Mouse (Mus musculus) forebrain, embryonic 10.5 days (tissue): Measurements from ENCODE around the gene Galntl6. TPM values are rescaled to one million over a fixed set of nuclear protein-coding genes. Genes with fewer than 3 reads are reported as not detected.
A peak's percentile ranks its signal among the peaks of the same experiment; 100 is the strongest.

Experiments
- DNase-seq: peaks from one replicate; pipeline ENCODE4 v3.0.0-alpha.2; 2017; ENCODE audit warnings: low spot score; ENCODE audit errors: extremely low spot score
- H3K27ac ChIP-seq: fragments of 300-500 bp; sonication (generic); 2 replicates; pipeline ENCODE4 v1.5.1; 2016; ENCODE audit warnings: mild to moderate bottlenecking
- H3K27me3 ChIP-seq: fragments of 300-500 bp; sonication (generic); 2 replicates; pipeline ENCODE4 v1.6.1; 2016; ENCODE audit warnings: mild to moderate bottlenecking; ENCODE audit not compliant: poor library complexity, severe bottlenecking
- H3K36me3 ChIP-seq: fragments of 300-500 bp; sonication (generic); replicated peaks from 2 replicates; pipeline ENCODE4 v1.6.1; 2016; ENCODE audit warnings: mild to moderate bottlenecking, moderate library complexity
- H3K4me1 ChIP-seq: fragments of 300-500 bp; sonication (generic); 2 replicates; pipeline ENCODE4 v1.6.1; 2016
- H3K4me3 ChIP-seq: fragments of 300-500 bp; sonication (generic); 2 replicates; pipeline ENCODE4 v1.5.1; 2016; ENCODE audit warnings: mild to moderate bottlenecking, moderate library complexity
- H3K9me3 ChIP-seq: fragments of 300-500 bp; sonication (generic); 2 replicates; pipeline ENCODE4 v1.6.1; 2016; ENCODE audit warnings: mild to moderate bottlenecking, moderate library complexity
- WGBS: fragments of 180-500 bp; shearing (Covaris S2); methylation state at CpG from one replicate; pipeline ENCODE4 v1.1.7; 2016; 5-methylcytosine and 5-hydroxymethylcytosine counted together
- polyA plus RNA-seq: library from polyadenylated mRNA; unstranded; fragments of >200 nt; fragmentation: Nextera tagmentation; extraction: Ambion mirVana; gene quantifications from 2 replicates; pipeline ENCODE4 v1.2.1, GENCODE M21; 2016

Galntl6 gene
- polyA plus RNA-seq, 1 experiment from 2014 or later, result 0.07 TPM

DNA sequence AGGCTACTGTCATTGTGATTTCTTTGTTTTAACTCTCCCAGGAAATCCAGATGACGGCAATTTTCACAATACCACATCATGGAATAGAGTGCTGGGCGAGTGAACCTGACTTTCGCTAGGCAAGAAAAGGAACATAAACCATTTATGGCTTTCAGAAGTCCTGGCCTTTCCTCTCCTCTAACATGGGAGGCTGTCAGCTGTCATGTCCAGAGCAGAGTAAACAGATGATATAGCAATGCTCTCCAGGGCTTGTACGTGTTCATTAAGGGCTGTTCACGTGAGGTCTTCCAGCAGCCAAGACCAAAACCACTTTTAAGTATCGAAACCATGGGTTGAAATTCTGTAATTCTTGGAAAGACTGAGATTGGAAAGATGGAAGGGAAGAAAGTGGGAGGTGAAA lies 989.3 kb downstream of the Galntl6 start:
- Histone ChIP-seq H3K27ac (0 out of 2 replicates have a peak overlapping the region, but pooled peaks have one; percentile 4), H3K4me3 (no peak overlapping the region), H3K9me3 (no peaks in the 10 kb centered on the region), H3K36me3 (no peaks in the 10 kb centered on the region), H3K4me1 (peaks cover 39% of the 10 kb centered on the region), H3K27me3 (no peaks in the 10 kb centered on the region)
- no peak for DNase-seq
- 78% methylated on average over 6 of the region's 6 CpGs for WGBS

DNA sequence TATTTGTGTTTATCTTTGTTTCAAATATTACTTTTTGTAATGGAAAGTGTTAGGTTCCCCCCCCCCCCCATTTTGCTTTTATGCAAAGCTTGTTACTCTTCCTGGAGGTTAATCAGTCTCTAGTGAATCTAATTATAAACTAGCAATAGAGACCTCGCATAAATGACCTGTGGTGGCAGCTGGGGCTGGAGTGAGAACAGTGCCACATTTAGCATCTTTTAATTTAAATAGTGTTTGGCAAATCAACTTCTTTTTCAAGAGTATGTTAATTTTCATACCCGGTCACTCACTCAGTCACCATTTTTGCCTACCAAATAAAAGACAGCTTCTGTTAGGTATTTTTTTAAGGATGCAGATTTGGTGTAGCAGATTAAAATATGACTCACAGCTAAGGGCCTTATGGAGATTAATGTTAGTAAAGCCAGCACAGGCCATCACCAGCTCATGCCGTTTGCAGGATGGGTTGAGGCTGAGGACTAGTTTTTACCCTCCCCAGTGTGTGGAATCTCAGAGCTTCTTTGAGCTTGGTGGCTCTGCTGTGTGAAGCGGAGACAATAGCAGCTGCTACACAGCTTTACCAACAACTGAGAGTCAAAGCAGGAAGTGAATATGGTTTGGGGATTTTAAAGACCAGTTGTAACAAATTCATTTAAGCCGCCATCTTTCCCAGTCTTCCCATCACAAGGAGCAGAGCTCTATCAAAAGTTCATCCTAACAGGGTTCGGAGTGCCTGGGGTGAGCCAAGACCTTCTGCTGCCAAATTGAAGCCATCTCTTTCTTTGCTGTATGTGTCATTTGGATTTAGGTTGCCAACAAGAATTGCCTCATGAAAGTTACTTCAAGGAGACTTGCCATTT lies 990.0 kb downstream of the Galntl6 start:
- 72% methylated on average over 6 of the region's 6 CpGs for WGBS
- H3K4me3 ChIP-seq, result no peak overlapping the region
- no peaks in the 10 kb centered on the region for H3K9me3 ChIP-seq
- peaks cover 39% of the 10 kb centered on the region for H3K4me1 ChIP-seq
- H3K36me3 ChIP-seq, result no peaks in the 10 kb centered on the region
- peak overlapping the region; percentile 36; the same call in 1 of the 2 replicates for H3K27ac ChIP-seq
- no peak for DNase-seq
- H3K27me3 ChIP-seq, result no peaks in the 10 kb centered on the region

DNA sequence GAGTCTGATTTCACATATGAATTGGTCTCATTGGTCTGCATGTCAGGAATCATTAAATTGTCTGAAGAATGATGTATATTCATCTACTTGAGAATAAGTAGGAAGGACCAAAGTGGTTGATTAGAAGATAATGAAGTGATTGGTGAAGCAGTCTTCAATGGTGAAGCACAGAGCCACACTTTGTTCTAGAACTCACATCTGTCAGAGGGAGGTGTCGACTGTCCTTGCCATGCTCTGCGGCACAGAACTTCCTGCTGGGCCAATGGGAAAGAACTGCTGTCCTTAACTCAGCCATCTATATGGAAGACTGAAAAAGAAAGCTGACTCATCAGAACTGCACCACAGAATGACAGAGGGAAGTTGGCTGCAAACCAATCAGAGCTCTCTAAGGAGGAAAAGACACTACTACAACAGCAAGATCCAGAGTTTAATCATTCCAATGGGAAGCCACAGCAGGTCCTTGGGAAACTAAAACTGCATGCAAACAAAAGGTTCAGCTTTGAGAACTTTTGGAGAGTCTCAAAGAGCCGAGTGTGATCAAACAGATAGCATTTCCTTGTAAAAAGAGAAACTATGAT lies 992.0 kb downstream of the Galntl6 start:
- no peaks in the 10 kb centered on the region for H3K36me3 ChIP-seq
- 87% methylated on average over 3 of the region's 3 CpGs for WGBS

DNA sequence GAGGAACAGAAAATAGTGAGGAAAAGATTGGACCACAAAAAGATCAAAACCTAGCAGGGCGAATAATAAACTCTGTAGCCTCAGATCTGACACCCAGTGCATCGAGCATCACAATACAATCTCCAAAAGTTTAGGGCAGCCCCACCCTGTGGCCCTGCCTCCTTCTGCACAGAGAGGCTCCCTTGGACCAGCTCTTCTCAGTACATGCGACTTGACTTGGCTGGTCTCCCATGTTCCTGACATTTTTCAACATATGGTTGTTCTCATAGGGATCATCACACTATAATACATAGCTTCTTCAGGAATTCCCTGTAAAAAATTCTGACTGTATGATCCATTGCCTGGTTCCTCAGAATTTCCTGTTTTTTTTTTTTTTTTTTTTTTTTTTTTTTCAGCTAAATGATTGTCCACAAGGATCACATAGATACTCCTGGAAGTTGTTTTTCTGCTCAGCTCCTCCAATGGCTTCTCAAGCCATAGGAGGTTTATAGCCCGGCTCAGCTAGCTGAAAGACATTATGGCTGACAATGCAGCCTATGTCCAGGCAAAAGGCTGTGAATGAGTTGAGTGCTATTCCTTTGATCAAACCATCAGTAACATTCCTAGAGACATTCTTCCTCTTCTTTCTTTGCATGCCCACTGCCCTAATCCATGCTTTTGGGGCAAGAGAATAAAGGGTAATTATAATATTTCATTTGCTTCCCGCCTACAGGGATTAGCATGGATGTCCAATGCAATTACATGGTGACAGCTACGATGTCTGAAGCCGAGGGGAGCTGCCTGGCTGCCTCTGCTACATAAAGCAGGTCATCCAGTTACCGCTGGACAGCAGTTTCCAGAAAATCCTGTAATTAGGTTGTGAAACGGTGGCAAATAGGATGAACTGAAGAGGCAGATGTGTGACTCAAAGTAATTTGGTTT lies 993.5 kb downstream of the Galntl6 start:
- Histone ChIP-seq H3K4me1 (peaks cover 39% of the 10 kb centered on the region), H3K4me3 (no peak overlapping the region), H3K36me3 (no peaks in the 10 kb centered on the region), H3K9me3 (no peaks in the 10 kb centered on the region), H3K27ac (peak overlapping the region; percentile 35; the same call in 1 of the 2 replicates), H3K27me3 (no peaks in the 10 kb centered on the region)
- 36% methylated on average over 9 of the region's 9 CpGs for WGBS
- DNase-seq, result no peak

More for the DNA sequence above, 992.0 kb downstream of the Galntl6 start:
- H3K27me3 ChIP-seq, result no peaks in the 10 kb centered on the region
- H3K27ac ChIP-seq, result no peak overlapping the region
- DNase-seq, result no peak
- H3K4me3 ChIP-seq, result no peak overlapping the region
- H3K9me3 ChIP-seq, result no peaks in the 10 kb centered on the region
- peaks cover 39% of the 10 kb centered on the region for H3K4me1 ChIP-seq

DNA sequence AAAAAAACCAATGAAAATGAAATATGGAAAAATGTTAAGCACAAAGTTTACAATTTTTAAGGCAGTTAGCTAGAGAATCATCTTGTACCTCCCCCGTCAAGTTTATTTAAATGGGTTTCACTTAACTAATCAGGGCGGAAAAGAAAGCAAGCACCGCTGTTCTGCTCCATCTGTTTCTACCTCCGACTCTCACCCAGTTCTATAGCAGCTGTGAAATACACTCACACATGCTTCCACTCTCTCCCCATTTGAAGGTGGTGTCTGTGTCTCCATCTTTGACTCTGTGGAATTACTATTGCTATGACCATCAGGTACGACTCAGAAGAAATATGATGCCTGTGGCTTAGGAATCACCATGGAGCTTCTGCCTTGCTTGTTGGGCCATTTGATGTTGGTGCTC lies 1019.1 kb downstream of the Galntl6 start:
- WGBS, result 93% methylated on average over 5 of the region's 5 CpGs
- Histone ChIP-seq H3K4me3 (no peak overlapping the region), H3K27ac (no peak overlapping the region), H3K4me1 (no peaks in the 10 kb centered on the region), H3K27me3 (no peaks in the 10 kb centered on the region), H3K9me3 (no peaks in the 10 kb centered on the region), H3K36me3 (no peaks in the 10 kb centered on the region)
- no peak for DNase-seq

DNA sequence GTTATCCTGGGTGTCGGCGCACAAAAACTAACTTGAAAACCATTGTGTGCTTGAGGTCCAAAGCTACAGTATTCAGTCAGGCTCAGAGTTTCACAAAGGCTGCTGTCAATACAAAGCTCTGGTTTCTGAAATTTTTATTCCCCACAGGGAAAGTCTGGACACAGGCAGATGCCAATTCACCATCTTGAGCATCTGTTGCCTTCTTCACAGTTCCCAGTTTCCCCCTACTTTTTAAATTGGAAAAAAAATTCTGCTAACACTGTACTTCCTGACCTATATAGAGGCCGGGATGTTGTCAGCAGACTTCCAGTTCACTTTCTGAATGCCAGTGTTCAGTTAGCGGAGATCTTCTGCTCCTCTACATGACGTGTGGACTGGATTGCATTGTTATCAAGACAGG lies 1020.3 kb downstream of the Galntl6 start:
- H3K4me3 ChIP-seq, result no peak overlapping the region
- H3K4me1 ChIP-seq, result no peaks in the 10 kb centered on the region
- no peaks in the 10 kb centered on the region for H3K9me3 ChIP-seq
- WGBS, result 86% methylated on average over 5 of the region's 5 CpGs
- H3K27ac ChIP-seq, result no peak overlapping the region
- no peak for DNase-seq
- H3K27me3 ChIP-seq, result no peaks in the 10 kb centered on the region
- H3K36me3 ChIP-seq, result no peaks in the 10 kb centered on the region

DNA sequence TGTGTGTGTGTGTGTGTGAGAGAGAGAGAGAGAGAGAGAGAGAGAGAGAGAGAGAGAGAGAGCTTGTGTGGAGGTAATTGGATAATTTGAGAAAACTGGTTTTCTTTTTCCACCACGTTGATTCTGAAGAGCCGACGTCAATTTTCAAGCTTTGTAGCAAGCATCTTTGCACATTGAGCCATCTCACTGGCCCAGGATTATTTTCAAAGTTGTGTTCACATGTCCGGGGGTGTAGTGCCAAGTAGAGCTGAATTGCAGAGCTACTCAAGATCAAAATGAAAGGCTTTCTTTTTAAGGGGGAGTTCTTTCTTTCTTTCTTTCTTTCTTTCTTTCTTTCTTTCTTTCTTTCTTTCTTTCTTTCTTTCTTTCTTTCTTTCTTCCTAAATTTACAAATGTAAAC lies 1022.3 kb downstream of the Galntl6 start:
- 77% methylated on average over 4 of the region's 4 CpGs for WGBS
- DNase-seq, result no peak
- H3K9me3 ChIP-seq, result no peaks in the 10 kb centered on the region
- H3K27me3 ChIP-seq, result no peaks in the 10 kb centered on the region
- no peak overlapping the region for H3K4me3 ChIP-seq
- no peak overlapping the region for H3K27ac ChIP-seq
- H3K36me3 ChIP-seq, result no peaks in the 10 kb centered on the region
- no peaks in the 10 kb centered on the region for H3K4me1 ChIP-seq

DNA sequence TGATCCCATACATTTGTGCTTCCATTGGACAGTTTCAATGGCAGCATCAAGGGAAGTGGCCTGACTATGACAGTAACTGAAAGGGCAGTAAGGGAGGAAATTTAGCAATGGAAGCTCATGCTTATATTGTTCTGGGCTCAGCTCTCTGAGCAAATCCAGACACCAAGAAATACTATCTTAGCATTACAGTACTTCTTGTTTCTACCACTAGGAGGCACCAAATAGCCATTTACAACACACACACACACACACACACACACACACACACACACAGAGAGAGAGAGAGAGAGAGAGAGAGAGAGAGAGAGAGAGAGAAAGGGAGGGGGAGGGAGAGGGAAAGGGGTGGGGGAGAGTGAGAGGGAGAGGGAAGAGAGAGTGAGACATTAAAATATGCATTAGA lies 1023.6 kb downstream of the Galntl6 start:
- DNase-seq, result no peak
- H3K36me3 ChIP-seq, result no peaks in the 10 kb centered on the region
- H3K27me3 ChIP-seq, result no peaks in the 10 kb centered on the region
- H3K4me1 ChIP-seq, result no peaks in the 10 kb centered on the region
- H3K9me3 ChIP-seq, result no peaks in the 10 kb centered on the region
- H3K4me3 ChIP-seq, result no peak overlapping the region
- no peak overlapping the region for H3K27ac ChIP-seq

DNA sequence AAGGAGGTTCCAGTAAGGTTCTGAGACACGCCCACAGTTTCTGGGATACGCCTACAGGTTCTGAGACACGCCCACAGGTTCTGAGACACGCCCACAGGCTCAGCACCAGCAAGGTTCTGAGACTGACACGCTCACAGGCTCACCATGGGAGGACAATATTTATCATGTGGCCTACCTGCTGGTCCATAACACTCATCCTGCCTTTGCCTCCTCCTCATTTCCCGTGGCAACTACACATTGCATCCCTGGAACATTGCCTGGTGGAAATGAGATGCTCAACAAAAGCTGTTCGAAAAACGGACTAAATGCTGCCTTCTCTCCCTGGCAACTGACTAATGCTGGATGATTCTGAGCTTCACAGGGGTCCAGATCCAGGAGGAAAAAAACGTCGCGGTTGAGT lies 1033.0 kb downstream of the Galntl6 start:
- Histone ChIP-seq H3K27ac (no peak overlapping the region), H3K9me3 (no peaks in the 10 kb centered on the region), H3K4me1 (no peaks in the 10 kb centered on the region), H3K36me3 (no peaks in the 10 kb centered on the region), H3K4me3 (no peak overlapping the region), H3K27me3 (no peaks in the 10 kb centered on the region)
- 62% methylated on average over 11 of the region's 11 CpGs for WGBS
- DNase-seq, result no peak

DNA sequence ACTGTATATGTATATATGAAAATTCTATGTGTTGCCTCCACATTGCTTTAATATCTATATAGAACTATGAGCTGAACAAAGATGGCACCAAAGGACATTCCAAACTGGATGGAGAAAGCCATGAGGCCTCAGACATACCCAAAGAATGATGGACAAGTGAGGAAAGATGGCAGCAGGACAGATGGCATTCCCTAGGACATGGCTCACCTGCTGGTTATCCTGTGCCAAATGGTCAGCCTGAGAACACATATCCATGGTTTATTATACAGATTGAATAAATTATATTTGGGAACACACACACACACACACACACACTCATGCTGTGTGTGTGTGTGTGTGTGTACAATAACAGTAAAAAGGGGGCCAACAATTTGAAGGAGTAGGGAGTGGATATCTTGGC lies 1063.4 kb downstream of the Galntl6 start:
- DNase-seq, result no peak
- Histone ChIP-seq H3K4me1 (peaks cover 4% of the 10 kb centered on the region; the same call in 1 of the 2 replicates), H3K4me3 (no peak overlapping the region), H3K9me3 (no peaks in the 10 kb centered on the region), H3K36me3 (no peaks in the 10 kb centered on the region), H3K27ac (no peak overlapping the region), H3K27me3 (no peaks in the 10 kb centered on the region)

DNA sequence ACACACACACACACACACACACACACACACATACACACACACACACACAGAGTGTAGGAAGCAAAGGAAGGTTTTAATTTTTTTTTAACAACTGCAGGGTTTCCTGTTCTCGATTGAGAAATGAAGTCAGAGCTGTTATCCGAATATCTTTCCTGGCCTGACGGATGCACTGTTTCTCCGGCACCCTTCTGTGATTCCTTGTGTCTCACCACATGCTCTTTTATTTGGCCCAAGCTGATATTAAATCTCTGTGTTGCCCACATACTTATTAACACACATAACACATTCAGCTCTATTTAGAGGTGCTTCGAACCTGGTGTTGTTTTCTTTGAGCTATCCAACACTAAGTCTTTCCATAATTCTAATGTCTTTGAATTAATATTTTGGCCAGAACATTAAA lies 1069.0 kb downstream of the Galntl6 start:
- WGBS, result 78% methylated on average over 5 of the region's 5 CpGs
- no peak for DNase-seq

DNA sequence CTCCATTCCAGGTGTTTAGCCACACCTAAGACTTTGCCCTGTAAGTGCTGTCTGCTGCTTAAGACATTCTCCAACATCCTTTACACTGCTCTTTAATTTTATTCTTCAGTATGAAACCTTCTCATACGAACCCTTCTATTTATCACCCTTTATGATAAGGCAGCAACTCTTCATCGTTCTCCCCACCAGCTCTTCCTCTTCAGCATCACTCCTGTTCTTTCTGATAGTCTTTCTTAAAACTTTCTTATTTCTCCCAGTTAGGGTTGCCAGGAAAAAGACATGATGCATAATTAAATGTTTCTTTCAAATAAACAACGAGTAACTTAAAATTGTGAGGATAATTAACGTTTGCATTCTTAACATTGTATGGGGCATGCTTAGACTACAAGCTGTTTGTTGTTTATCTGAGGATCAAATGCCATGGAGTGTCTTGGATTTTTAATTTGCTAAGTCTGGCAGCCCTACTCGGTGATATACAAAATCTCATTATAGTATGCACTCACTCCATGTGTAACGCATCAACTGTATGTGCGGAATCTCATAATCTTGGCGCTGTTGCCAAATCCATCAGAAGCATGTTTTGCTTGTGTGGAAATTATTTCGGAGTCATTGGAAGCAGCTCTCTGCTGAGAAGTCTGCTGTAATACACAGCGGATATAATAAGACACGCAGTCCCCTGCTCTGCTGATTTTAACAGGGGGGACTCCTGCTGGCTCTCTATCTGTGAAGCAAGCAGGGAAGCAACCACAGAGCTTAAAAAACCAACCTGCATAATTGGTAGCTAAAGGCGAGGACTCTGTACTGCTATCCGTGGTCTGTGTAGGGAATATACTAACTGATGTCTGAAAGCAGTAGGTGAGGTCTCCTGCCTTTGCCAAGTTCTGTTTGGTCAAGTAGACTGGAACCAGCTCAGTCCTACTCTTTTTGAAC lies 1069.7 kb downstream of the Galntl6 start:
- no peaks in the 10 kb centered on the region for H3K9me3 ChIP-seq
- no peaks in the 10 kb centered on the region for H3K36me3 ChIP-seq
- H3K27me3 ChIP-seq, result no peaks in the 10 kb centered on the region
- DNase-seq, result no peak
- no peak overlapping the region for H3K27ac ChIP-seq
- peaks cover 10% of the 10 kb centered on the region for H3K4me1 ChIP-seq
- H3K4me3 ChIP-seq, result no peak overlapping the region
- 73% methylated on average over 13 of the region's 13 CpGs for WGBS

More for the DNA sequence above, 1069.0 kb downstream of the Galntl6 start:
- no peaks in the 10 kb centered on the region for H3K36me3 ChIP-seq
- H3K4me1 ChIP-seq, result peaks cover 10% of the 10 kb centered on the region
- H3K9me3 ChIP-seq, result no peaks in the 10 kb centered on the region
- H3K27me3 ChIP-seq, result no peaks in the 10 kb centered on the region
- no peak overlapping the region for H3K27ac ChIP-seq
- H3K4me3 ChIP-seq, result no peak overlapping the region
